Comparison of ENCODE assay signal across 9 mouse cellular contexts in genomic region chr5:30667686-30668085, GRCm38 (mm10). TPM values are rescaled to one million over a fixed set of nuclear protein-coding genes. Genes with fewer than 3 reads are reported as not detected.
DNase-seq lines count a peak whose midpoint lies in the region; ATAC-seq and TF ChIP-seq lines count a peak whose summit lies in the region.
"Had no signal": no experiment of that assay in that cellular context is flagged by ENCODE, and none has a peak within 500 bp of the region (broad histone marks: within the 10 kb centered on the region; RNA-seq: fewer than 3 reads in every experiment).

No protein-coding gene starts in this region.

- H3K9ac ChIP-seq in forebrain, postnatal 0 days, result 0 out of 2 replicates have a peak overlapping the region, but pooled peaks have one; percentile 54

- no peak for ATAC-seq in forebrain, postnatal 0 days
- ATAC-seq in cerebellum, adult (ENCODE audit: insufficient number of reproducible peaks, low FRiP score, low TSS enrichment), result no peak

- H3K27me3 ChIP-seq in heart, embryonic 10.5 days (ENCODE audit: insufficient read depth, poor library complexity, severe bottlenecking), result no peaks in the 10 kb centered on the region
- H3K27me3 ChIP-seq in E14TG2a.4 (ENCODE audit: insufficient read depth, low read length), result no peaks in the 10 kb centered on the region
- no peaks in the 10 kb centered on the region for H3K27me3 ChIP-seq in forebrain, postnatal 0 days (ENCODE audit: insufficient read depth, low read length)

- H3K4me2 ChIP-seq in forebrain, postnatal 0 days (ENCODE audit: low read depth), result peak overlapping the region; percentile 91

- H3K36me3 ChIP-seq in heart, embryonic 10.5 days, result peaks cover 45% of the 10 kb centered on the region
- H3K36me3 ChIP-seq in E14TG2a.4 (ENCODE audit: insufficient read depth, low read length) (peaks cover 48% of the 10 kb centered on the region), macrophage (ENCODE audit: inconsistent target) (peaks cover 4% of the 10 kb centered on the region; the same call in 1 of the 2 replicates)
- H3K36me3 ChIP-seq in forebrain, postnatal 0 days (ENCODE audit: insufficient read depth), result no peaks in the 10 kb centered on the region

- peaks cover 20% of the 10 kb centered on the region for H3K4me1 ChIP-seq in heart, embryonic 10.5 days
- H3K4me1 ChIP-seq in E14TG2a.4 (replicated peaks; ENCODE audit: low read depth, low read length), result peaks cover 44% of the 10 kb centered on the region
- H3K4me1 ChIP-seq in forebrain, postnatal 0 days (ENCODE audit: insufficient read depth), result 0 out of 2 replicates have a peak, but pooled peaks cover 5% of the 10 kb centered on the region

- peaks cover 58% of the 10 kb centered on the region for H3K79me2 ChIP-seq in macrophage (ENCODE audit: inconsistent target)

- H3K27ac ChIP-seq in heart, embryonic 10.5 days, result peak overlapping the region; percentile 93
- H3K27ac ChIP-seq in forebrain, postnatal 0 days (ENCODE audit: low read depth, low read length), result no peak overlapping the region
- H3K27ac ChIP-seq in macrophage, result peak overlapping the region; percentile 82

- no peaks in the 10 kb centered on the region for H3K9me3 ChIP-seq in heart, embryonic 10.5 days
- peaks cover 4% of the 10 kb centered on the region; the same call in 1 of the 2 replicates for H3K9me3 ChIP-seq in E14TG2a.4 (ENCODE audit: low read length)
- H3K9me3 ChIP-seq in forebrain, postnatal 0 days (ENCODE audit: low read length), result no peaks in the 10 kb centered on the region

- no peak for DNase-seq in heart, embryonic 10.5 days (ENCODE audit: low spot score)
- DNase-seq in heart, adult 8-10 months (ENCODE audit: low spot score), result no peak
- DNase-seq in forebrain, postnatal 0 days, result no peak
- DNase-seq in MN1 (ENCODE audit: low spot score), result no peak
- DNase-seq in cerebellum, adult 9-10 months, result no peak
- DNase-seq: lung, postnatal 36 days had no signal

- no peak for TF ChIP-seq CTCF in E14TG2a.4 (conservative IDR thresholded peaks at IDR 0.05; ENCODE audit: low read length)
- TF ChIP-seq CTCF in forebrain, postnatal 0 days (IDR thresholded peaks at IDR 0.05; ENCODE audit: low read depth), result no peak

- WGBS in heart, embryonic 10.5 days, result 15% methylated on average over 3 of the region's 3 CpGs
- 6% methylated on average over 3 of the region's 3 CpGs for WGBS in forebrain, postnatal 0 days
- 8% methylated on average over 3 of the region's 3 CpGs for WGBS in macrophage (ENCODE audit: missing documents)

- peak overlapping the region; percentile 82 for H3K4me3 ChIP-seq in heart, embryonic 10.5 days
- H3K4me3 ChIP-seq in E14TG2a.4 (replicated peaks; ENCODE audit: low read length) (peak overlapping the region; percentile 98), macrophage (ENCODE audit: inconsistent target) (peak overlapping the region; percentile 94)
- peak overlapping the region; percentile 64 for H3K4me3 ChIP-seq in forebrain, postnatal 0 days (ENCODE audit: low read depth, low read length)

RNA-seq across cellular contexts. Expression of gene Cenpa, which starts 1.1 kb away (rescaled TPM):
- polyA plus RNA-seq in heart, embryonic 10.5 days (2016; fragmentation: Nextera tagmentation; extraction: Ambion mirVana), result 323 and 372 TPM in 2 replicates
- 10 to 100 TPM; 50.6 to 80.0 (median 64.5) TPM for total RNA-seq in heart, adult 8-10 months (2022)
- total RNA-seq in forebrain, postnatal 0 days (2014; rRNA removed), result 15.1 and 15.5 TPM in 2 replicates
- 42.4 and 45.5 TPM in 2 replicates for polyA plus RNA-seq in forebrain, postnatal 0 days (2015; fragmentation: Nextera tagmentation; extraction: Ambion mirVana)
- 100 to 1,000 TPM in 9 of 26 experiments, 10 to 100 TPM in 11, 1 to 10 TPM in 6; 3.6 to 520 (median 18.9) TPM for total RNA-seq in macrophage (2018; cell fraction: chromatin; rRNA removed)
- 100 to 1,000 TPM in 7 of 26 experiments, 10 to 100 TPM in 6, 1 to 10 TPM in 13; 3.0 to 146 (median 43.9) TPM for total RNA-seq in macrophage (2018; cell fraction: cytosol; rRNA removed)
- total RNA-seq in macrophage (2018; cell fraction: nucleus; rRNA removed), result 100 to 1,000 TPM in 7 of 26 experiments, 10 to 100 TPM in 8, 1 to 10 TPM in 11; 2.4 to 452 (median 24.4) TPM
- 14.0 to 121 TPM (median 41.5 TPM) in 3 replicates for polyA plus RNA-seq in macrophage (2018)

RNA-seq across cellular contexts. Expression of gene Slc35f6, which starts 20.0 kb away (rescaled TPM):
- 25.5 and 28.4 TPM in 2 replicates for polyA plus RNA-seq in heart, embryonic 10.5 days (2016; fragmentation: Nextera tagmentation; extraction: Ambion mirVana)
- total RNA-seq in heart, adult 8-10 months (2022), result 10 to 100 TPM; 48.3 to 60.9 (median 54.9) TPM
- total RNA-seq in forebrain, postnatal 0 days (2014; rRNA removed), result 31.5 and 48.7 TPM in 2 replicates
- polyA plus RNA-seq in forebrain, postnatal 0 days (2015; fragmentation: Nextera tagmentation; extraction: Ambion mirVana), result 19.2 and 24.3 TPM in 2 replicates
- total RNA-seq in macrophage (2018; cell fraction: chromatin; rRNA removed), result 100 to 1,000 TPM in 25 of 26 experiments, 10 to 100 TPM in 1; 89.4 to 417 (median 226) TPM
- 100 to 1,000 TPM in 15 of 26 experiments, 10 to 100 TPM in 11; 77.4 to 164 (median 107) TPM for total RNA-seq in macrophage (2018; cell fraction: cytosol; rRNA removed)
- total RNA-seq in macrophage (2018; cell fraction: nucleus; rRNA removed), result 100 to 1,000 TPM; 104 to 421 (median 208) TPM
- 88.8 to 137 TPM (median 120 TPM) in 3 replicates for polyA plus RNA-seq in macrophage (2018)

RNA-seq across cellular contexts. Expression of gene Dpysl5, which starts 43.7 kb away (rescaled TPM):
- polyA plus RNA-seq in heart, embryonic 10.5 days (2016; fragmentation: Nextera tagmentation; extraction: Ambion mirVana), result 4.0 and 5.6 TPM in 2 replicates
- 1 to 10 TPM in 2 of 4 experiments, under 1 TPM in 2; 0.57 to 1.4 (median 0.91) TPM for total RNA-seq in heart, adult 8-10 months (2022)
- total RNA-seq in forebrain, postnatal 0 days (2014; rRNA removed), result 274 and 315 TPM in 2 replicates
- 272 and 290 TPM in 2 replicates for polyA plus RNA-seq in forebrain, postnatal 0 days (2015; fragmentation: Nextera tagmentation; extraction: Ambion mirVana)
- not detected for total RNA-seq in macrophage (2018; cell fraction: chromatin; rRNA removed)
- not detected for total RNA-seq in macrophage (2018; cell fraction: cytosol; rRNA removed)
- total RNA-seq in macrophage (2018; cell fraction: nucleus; rRNA removed), result not detected
- not detected in 3 replicates for polyA plus RNA-seq in macrophage (2018)

Comparison
In these comparisons a context has a peak if more than half of its experiments do, and no peak if none do; other contexts are left out.
1. RNA of gene Dpysl5, which starts 43.7 kb away (polyA plus RNA-seq): 272 to 290 TPM in forebrain, postnatal 0 days; 4.0 to 5.6 TPM in heart, embryonic 10.5 days and not detected in macrophage; every median in the first group is over 10 times any median in the second.
2. Peak in every context shown above with its lines, with median percentiles within 50 percentile points of each other: H3K4me3 ChIP-seq.